Mouse (Mus musculus): ENCODE data around the gene Nlgn3.
"Not testable (repeated sequence)": the region's sequence is repeated elsewhere in the genome, so short reads cannot be mapped to it uniquely, and the experiment has no call there.

Nlgn3 gene

GRCm38 (mm10) chrX:101300427-101301030 lies 1.6 kb downstream of the Nlgn3 start:
- DNase-seq = no peak

- no peak for DNase-seq
Measured at GRCm38 (mm10) chrX:101301654-101302053, 2.7 kb downstream of the Nlgn3 start.

- DNase-seq = no peak
Measured at GRCm38 (mm10) chrX:101304646-101305045, 5.7 kb downstream of the Nlgn3 start.

- DNase-seq = no peak
Measured at GRCm38 (mm10) chrX:101309299-101309698, 10.3 kb downstream of the Nlgn3 start.

GRCm38 (mm10) chrX:101313625-101314359 lies 14.8 kb downstream of the Nlgn3 start:
- no peak for DNase-seq

GRCm38 (mm10) chrX:101319775-101320174 lies 20.8 kb downstream of the Nlgn3 start:
- no peak for DNase-seq

GRCm38 (mm10) chrX:101325989-101326899 lies 27.3 kb downstream of the Nlgn3 start:
- DNase-seq = no peak

GRCm38 (mm10) chrX:101329372-101330028 lies 30.5 kb downstream of the Nlgn3 start:
- peak; percentile 61 to 71 for DNase-seq

GRCm38 (mm10) chrX:101332031-101332374 lies 33.0 kb downstream of the Nlgn3 start:
- DNase-seq = no peak

- peak; percentile 84 to 94 for DNase-seq
Measured at GRCm38 (mm10) chrX:101332375-101333211, 33.6 kb downstream of the Nlgn3 start.

GRCm38 (mm10) chrX:101334606-101335005 lies 35.6 kb downstream of the Nlgn3 start:
- DNase-seq = peak in 1 of 2 experiments; percentile 55

- DNase-seq = no peak
Measured at GRCm38 (mm10) chrX:101338666-101339065, 39.7 kb downstream of the Nlgn3 start.

- not testable (repeated sequence) for DNase-seq
Measured at GRCm38 (mm10) chrX:101342837-101343236, 43.9 kb downstream of the Nlgn3 start.

- DNase-seq = no peak
Measured at GRCm38 (mm10) chrX:101345456-101345855, 46.5 kb downstream of the Nlgn3 start.

- no peak for DNase-seq
Measured at GRCm38 (mm10) chrX:101346475-101346874, 47.5 kb downstream of the Nlgn3 start.

GRCm38 (mm10) chrX:101351188-101351587 lies 52.2 kb downstream of the Nlgn3 start:
- no peak for DNase-seq

GRCm38 (mm10) chrX:101358902-101359301 lies 59.9 kb downstream of the Nlgn3 start:
- peak in 1 of 2 experiments; percentile 10 for DNase-seq

GRCm38 (mm10) chrX:101369001-101369400 lies 70.0 kb downstream of the Nlgn3 start:
- no peak for DNase-seq

GRCm38 (mm10) chrX:101370573-101370972 lies 71.6 kb downstream of the Nlgn3 start:
- DNase-seq = no peak

- no peak for DNase-seq
Measured at GRCm38 (mm10) chrX:101372946-101373345, 74.0 kb downstream of the Nlgn3 start.

All from kidney, postnatal 36 days (tissue).